Mouse (Mus musculus) T-helper 2 cell (primary cell): ENCODE measurements around the gene 2410131K14Rik.

Experiments used
- in situ Hi-C: fragments of 300-600 bp; cut with MboI, MseI; formaldehyde crosslinking; loops from one replicate; pipeline ENCODE4 v1.15.1; 2025; ENCODE audit warnings: high pct_unique_total_duplicates

Gene 2410131K14Rik

DNA sequence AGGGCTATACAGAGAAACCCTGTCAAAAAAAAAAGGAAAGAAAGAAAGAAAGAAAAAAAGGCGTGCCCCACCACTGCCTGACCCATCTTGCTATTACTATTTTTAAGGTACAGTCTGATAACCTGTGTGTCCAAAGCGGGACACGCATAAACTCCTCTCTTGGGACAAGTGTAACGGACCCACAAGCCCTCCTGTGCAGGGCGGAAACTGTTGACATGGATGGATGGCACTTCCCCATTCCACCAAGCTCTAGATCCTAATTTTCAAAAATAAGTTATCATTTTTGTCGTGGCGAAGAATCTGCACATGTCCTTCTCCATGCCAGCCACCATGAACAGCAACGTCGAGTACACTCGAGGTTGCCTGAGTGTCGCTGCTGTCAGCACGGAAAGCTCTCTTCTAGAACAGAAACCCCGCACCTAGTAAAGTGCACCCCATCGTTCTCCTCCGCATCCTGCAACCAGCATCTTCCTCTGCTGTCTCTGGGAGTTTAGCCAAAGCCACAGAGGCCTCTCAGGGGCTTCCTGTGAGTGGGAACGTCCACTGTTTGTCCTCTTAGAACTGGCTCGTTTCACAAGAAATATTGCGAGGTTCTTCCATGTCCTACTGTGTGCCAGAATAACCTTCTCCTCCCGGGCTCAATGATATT, 60.1 kb downstream of the 2410131K14Rik start:
- in situ Hi-C loops: loop anchor here (25.0 kb wide), 1 partner anchor 1182 kb away; no protein-coding TSS in a partner anchor

DNA sequence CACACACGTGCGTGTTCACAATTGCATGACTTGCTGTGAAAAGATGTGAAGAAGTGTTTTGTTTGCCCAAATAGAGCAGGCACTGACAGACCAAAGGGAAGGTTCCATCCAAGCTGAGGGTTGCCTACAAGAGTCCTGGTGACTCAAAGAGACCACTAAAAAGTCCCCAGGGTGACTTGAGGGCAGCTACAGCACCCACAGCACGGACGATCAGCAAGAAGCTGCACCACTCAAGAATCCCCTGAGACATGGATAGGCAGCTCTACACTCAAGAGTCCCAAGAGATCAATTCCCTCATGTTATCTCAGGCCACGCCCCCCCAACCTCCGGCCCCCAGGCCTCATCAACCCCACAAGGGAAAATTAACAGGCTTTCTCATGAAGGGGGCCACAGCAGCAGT, 65.4 kb downstream of the 2410131K14Rik start:
- in situ Hi-C loops: loop anchor here (25.0 kb wide), 1 partner anchor 1177 kb away; no protein-coding TSS in a partner anchor

DNA sequence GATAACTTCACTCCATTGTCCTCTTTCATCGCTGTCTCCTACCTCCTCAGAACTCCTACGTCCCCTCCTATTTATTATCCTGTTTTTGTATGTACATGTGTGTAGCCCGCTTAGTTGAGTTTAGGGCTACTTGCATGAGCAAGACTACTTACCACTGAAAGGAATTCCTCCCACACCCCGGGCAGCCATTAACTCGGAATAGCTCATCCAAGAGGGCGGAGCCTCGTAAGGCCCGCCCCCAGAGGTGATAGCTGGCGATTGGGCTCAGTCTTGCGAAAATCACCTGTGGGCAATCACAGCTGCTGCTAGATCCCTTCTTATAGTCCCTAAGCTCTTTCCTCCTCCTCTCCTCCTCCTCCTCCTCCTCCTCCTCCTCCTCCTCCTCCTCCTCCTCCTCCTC, 66.2 kb downstream of the 2410131K14Rik start:
- in situ Hi-C loops: loop anchor here (25.0 kb wide), 1 partner anchor 1176 kb away; no protein-coding TSS in a partner anchor

DNA sequence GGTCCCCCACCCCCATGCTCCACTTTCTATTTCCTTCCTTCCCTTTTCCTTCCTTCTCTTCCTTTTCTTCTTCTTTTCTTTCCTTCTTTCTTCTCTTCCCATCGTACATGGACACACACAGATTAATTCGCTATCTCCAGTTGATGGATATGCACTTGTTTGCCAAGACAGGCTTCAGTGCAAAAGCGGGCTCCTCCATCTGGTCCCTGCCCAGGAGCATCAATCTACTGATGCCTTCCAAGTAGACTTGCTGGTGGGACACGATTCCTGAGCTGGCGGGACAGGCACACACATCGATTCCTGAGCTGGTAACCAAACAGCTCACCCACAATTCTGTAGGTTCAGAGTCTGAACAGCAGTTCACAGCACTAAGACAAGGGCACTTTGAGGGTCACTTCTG, 68.7 kb downstream of the 2410131K14Rik start:
- in situ Hi-C loops: loop anchor here (25.0 kb wide), 1 partner anchor 1174 kb away; no protein-coding TSS in a partner anchor
